Mouse (Mus musculus): ENCODE data around the gene Mapk3. TPM values are rescaled to one million over a fixed set of nuclear protein-coding genes. Genes with fewer than 3 reads are reported as not detected.

Mapk3 gene
- total and polyA plus RNA-seq, 3 experiments: 22.4 to 48.5 (median 25.3) TPM

- in situ Hi-C loops (cut with MboI; ENCODE audit: low pct_ligation_motif_present, low pct_unique_long_range_greater_than_20kb, low sequenced_read_pairs): no loop called here
- H3K4me2 ChIP-seq (ENCODE audit: insufficient read depth, low read depth, poor library complexity, severe bottlenecking): no peak overlapping the region
- dilution Hi-C loops (cut with MboI; ENCODE audit: extremely low pct_ligation_motif_present, extremely low pct_unique_long_range_greater_than_20kb, low sequenced_read_pairs): no loop called here
- no peaks in the 10 kb centered on the region for H3K27me3 ChIP-seq (replicated peaks)
- H3K79me2 ChIP-seq (replicated peaks; ENCODE audit: control insufficient read depth, extremely low read depth, insufficient read depth, poor library complexity, severe bottlenecking): no peaks in the 10 kb centered on the region
- H3K4me3 ChIP-seq (replicated peaks in 1 of 3; ENCODE audit: low read depth in 2 of 3, low read length in 2 of 3, poor library complexity in 1 of 3): no peak overlapping the region
- no peak for TF ChIP-seq NRF1 (IDR thresholded peaks at IDR 0.05; ENCODE audit: low read depth, low read length)
- TF ChIP-seq MAX (IDR thresholded peaks at IDR 0.05; ENCODE audit: low read length): no peak
- TF ChIP-seq PAX5 (IDR thresholded peaks at IDR 0.05; ENCODE audit: low read length): no peak
- no peak for TF ChIP-seq TCF12 (IDR thresholded peaks at IDR 0.05; ENCODE audit: low read depth, low read length)
- no peak for TF ChIP-seq IRF4 (IDR thresholded peaks at IDR 0.05; ENCODE audit: low read depth, low read length)
- no peak for TF ChIP-seq USF2 (conservative IDR thresholded peaks at IDR 0.05; ENCODE audit: low read depth, low read length)
- TF ChIP-seq JUN (IDR thresholded peaks at IDR 0.05; ENCODE audit: insufficient read depth, low read depth, low read length): no peak
- TF ChIP-seq CHD2 (IDR thresholded peaks at IDR 0.05; ENCODE audit: low read length): no peak
- TF ChIP-seq ZKSCAN1 (IDR thresholded peaks at IDR 0.05; ENCODE audit: borderline replicate concordance, low read depth, low read length): no peak
- no peak for TF ChIP-seq NELFE (IDR thresholded peaks at IDR 0.05; ENCODE audit: low read depth, low read length)
- TF ChIP-seq CTCF (conservative IDR thresholded peaks at IDR 0.05 in 1 of 2, IDR thresholded peaks at IDR 0.05 in 1 of 2; ENCODE audit: low read depth in 2 of 2, low read length in 2 of 2): no peak
- TF ChIP-seq GABPA (IDR thresholded peaks at IDR 0.05; ENCODE audit: insufficient replicate concordance, low read depth, low read length): no peak
- no peak for TF ChIP-seq POLR2AphosphoS2 (IDR thresholded peaks at IDR 0.05; ENCODE audit: low read depth, low read length)
- no peak for TF ChIP-seq ETS1 (conservative IDR thresholded peaks at IDR 0.05; ENCODE audit: low read depth, low read length)
- TF ChIP-seq HCFC1 (IDR thresholded peaks at IDR 0.05; ENCODE audit: low read depth, low read length): no peak
- no peak for DNase-seq (ENCODE audit: extremely low read depth)
- H3K4me1 ChIP-seq (ENCODE audit: control insufficient read depth in 1 of 2, insufficient read depth in 2 of 2): 0 out of 4 replicates have a peak, but pooled peaks cover 0 to 7% of the 10 kb centered on the region in 2 experiments
- H3K9ac ChIP-seq (ENCODE audit: insufficient read depth, low read depth): no peak overlapping the region
- no peaks in the 10 kb centered on the region for H3K36me3 ChIP-seq (replicated peaks in 1 of 2; ENCODE audit: control insufficient read depth in 1 of 2, insufficient read depth in 1 of 2, low read length in 1 of 2)
- no peak overlapping the region for H3K27ac ChIP-seq (ENCODE audit: insufficient read depth, low read depth)
- no peaks in the 10 kb centered on the region for H3K9me3 ChIP-seq (replicated peaks; ENCODE audit: low read length)
Measured at GRCm38 (mm10) chr7:126739551-126739950, 19.9 kb upstream of the Mapk3 start.

DNA sequence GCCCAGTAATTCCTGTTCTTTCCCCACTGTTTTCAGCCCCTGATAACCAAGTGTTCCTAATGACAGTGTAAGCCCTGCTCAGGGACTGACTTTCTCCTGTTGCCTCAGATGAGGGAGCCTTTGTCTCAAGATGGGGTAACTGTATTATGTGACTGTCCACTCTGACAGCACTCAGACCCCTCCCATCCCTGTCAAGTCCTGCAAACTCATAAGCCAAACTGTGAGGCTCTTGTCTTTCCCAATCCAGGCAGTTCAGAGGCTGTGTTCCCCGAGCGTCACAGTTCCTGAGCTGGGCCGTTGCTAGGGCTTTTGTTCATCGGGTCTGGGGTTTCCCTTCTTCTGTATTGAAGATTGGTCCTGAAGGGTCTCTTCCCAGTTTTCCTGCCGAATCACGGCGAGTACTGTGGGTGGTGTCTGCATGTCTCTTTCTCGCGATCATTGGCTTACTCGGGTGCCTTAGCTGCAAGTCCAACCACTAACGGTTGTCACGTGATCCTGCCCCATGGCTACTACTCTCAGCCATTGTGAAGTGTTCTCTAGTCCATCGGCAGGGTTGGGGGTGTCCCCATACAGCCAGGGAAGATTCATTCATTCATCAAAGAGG lies 19.2 kb upstream of the Mapk3 start:
- in situ Hi-C loops (cut with MboI; ENCODE audit: low pct_ligation_motif_present, low pct_unique_long_range_greater_than_20kb, low sequenced_read_pairs) (no loop called here), dilution Hi-C loops (cut with MboI; ENCODE audit: extremely low pct_ligation_motif_present, extremely low pct_unique_long_range_greater_than_20kb, low sequenced_read_pairs) (no loop called here)
- H3K4me1 ChIP-seq (ENCODE audit: control insufficient read depth in 1 of 2, insufficient read depth in 2 of 2): peaks cover 4 to 7% of the 10 kb centered on the region in 2 experiments; a peak in 1 of 4 replicates
- H3K79me2 ChIP-seq (replicated peaks; ENCODE audit: control insufficient read depth, extremely low read depth, insufficient read depth, poor library complexity, severe bottlenecking): no peaks in the 10 kb centered on the region
- no peaks in the 10 kb centered on the region for H3K36me3 ChIP-seq (replicated peaks in 1 of 2; ENCODE audit: control insufficient read depth in 1 of 2, insufficient read depth in 1 of 2, low read length in 1 of 2)
- no peak overlapping the region for H3K9ac ChIP-seq (ENCODE audit: insufficient read depth, low read depth)
- H3K4me2 ChIP-seq (ENCODE audit: insufficient read depth, low read depth, poor library complexity, severe bottlenecking): no peak overlapping the region
- no peak overlapping the region for H3K4me3 ChIP-seq (replicated peaks in 1 of 3; ENCODE audit: low read depth in 2 of 3, low read length in 2 of 3, poor library complexity in 1 of 3)
- TF ChIP-seq ETS1 (conservative IDR thresholded peaks at IDR 0.05; ENCODE audit: low read depth, low read length) (no peak), USF2 (conservative IDR thresholded peaks at IDR 0.05; ENCODE audit: low read depth, low read length) (no peak), IRF4 (IDR thresholded peaks at IDR 0.05; ENCODE audit: low read depth, low read length) (no peak), E2F4 (IDR thresholded peaks at IDR 0.05; ENCODE audit: insufficient replicate concordance, low read depth, low read length) (no peak), NELFE (IDR thresholded peaks at IDR 0.05; ENCODE audit: low read depth, low read length) (no peak), MAFK (IDR thresholded peaks at IDR 0.05; ENCODE audit: insufficient replicate concordance, low read length) (no peak), SMC3 (IDR thresholded peaks at IDR 0.05; ENCODE audit: low read depth, low read length) (no peak), ELF1 (IDR thresholded peaks at IDR 0.05; ENCODE audit: low read depth, low read length) (no peak), TBP (conservative IDR thresholded peaks at IDR 0.05; ENCODE audit: low read depth, low read length) (no peak), ZMIZ1 (IDR thresholded peaks at IDR 0.05; ENCODE audit: low read depth, low read length) (no peak)
- H3K9me3 ChIP-seq (replicated peaks; ENCODE audit: low read length): no peaks in the 10 kb centered on the region
- H3K27ac ChIP-seq (ENCODE audit: insufficient read depth, low read depth): no peak overlapping the region
- H3K27me3 ChIP-seq (replicated peaks): no peaks in the 10 kb centered on the region
- no peak for DNase-seq (ENCODE audit: extremely low read depth)
